ENCODE assay signal across 25 mouse cellular contexts in the genomic region with DNA sequence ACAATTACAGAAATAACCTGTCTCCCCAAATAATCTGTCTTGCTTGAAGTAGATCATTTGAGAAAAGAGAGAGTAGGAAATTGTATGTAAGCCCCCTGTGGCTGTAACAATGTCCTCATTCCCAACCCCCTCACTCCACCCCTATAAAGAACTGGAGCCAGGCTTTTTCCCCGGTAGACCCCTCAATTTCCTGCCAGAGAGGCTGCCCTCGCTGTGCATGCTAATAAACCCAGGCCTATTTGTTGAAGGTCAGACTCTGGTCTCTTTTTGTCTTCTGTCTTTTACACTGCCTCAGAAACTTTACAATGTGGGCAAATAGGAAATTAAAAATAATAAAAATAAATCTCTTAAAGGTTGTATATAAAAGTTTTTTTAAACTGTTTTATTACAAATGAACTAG. TPM values are rescaled to one million over a fixed set of nuclear protein-coding genes. Genes with fewer than 3 reads are reported as not detected.
"Had no signal": no experiment of that assay in that cellular context is flagged by ENCODE, and none has a peak within 500 bp of the region (broad histone marks: within the 10 kb centered on the region; RNA-seq: fewer than 3 reads in every experiment).

No protein-coding gene starts in this region.

- H3K36me3 ChIP-seq: lung, embryonic 15.5 days; midbrain, embryonic 13.5 days; neural tube, embryonic 12.5 days; stomach, embryonic 15.5 days had no signal

- DNase-seq: liver, postnatal 0 days; lung, adult 2 months; lung, postnatal 14 days; lung, postnatal 36 days; right cerebral cortex, postnatal 14 days; thymus, adult 2 months; thymus, postnatal 25 days; thymus, postnatal 4 days had no signal

- H3K4me1 ChIP-seq: lung, embryonic 15.5 days; neural tube, embryonic 12.5 days; stomach, embryonic 15.5 days had no signal

- H3K9ac ChIP-seq: liver, postnatal 0 days; lung, embryonic 15.5 days; midbrain, embryonic 13.5 days; neural tube, embryonic 12.5 days; stomach, embryonic 15.5 days had no signal

- H3K27me3 ChIP-seq: lung, embryonic 15.5 days; midbrain, embryonic 13.5 days; neural tube, embryonic 12.5 days; stomach, embryonic 15.5 days had no signal

- H3K4me2 ChIP-seq: lung, embryonic 15.5 days; midbrain, embryonic 11.5 days; midbrain, embryonic 13.5 days; neural tube, embryonic 12.5 days; stomach, embryonic 15.5 days had no signal

- H3K9me3 ChIP-seq: lung, embryonic 15.5 days; megakaryocyte, embryonic 14.5 days; midbrain, embryonic 13.5 days; neural tube, embryonic 12.5 days; stomach, embryonic 15.5 days had no signal

- H3K4me3 ChIP-seq: lung, embryonic 15.5 days; megakaryocyte, embryonic 14.5 days; midbrain, embryonic 13.5 days; neural tube, embryonic 12.5 days; stomach, embryonic 15.5 days had no signal

- H3K27ac ChIP-seq: lung, embryonic 15.5 days; macrophage; midbrain, embryonic 13.5 days; neural tube, embryonic 12.5 days; stomach, embryonic 15.5 days; stomach, postnatal 0 days had no signal

- ATAC-seq: liver, postnatal 0 days; lung, postnatal 0 days; midbrain, embryonic 13.5 days; midbrain, embryonic 16.5 days had no signal

RNA-seq across cellular contexts. Expression of gene Hist1h2aa, which starts 12.0 kb away (rescaled TPM):
- total RNA-seq: megakaryocyte progenitor cell, adult 5-6 weeks; monocyte, adult 5-6 weeks; neutrophil, adult 5-6 weeks had no signal
- polyA plus RNA-seq: liver, postnatal 0 days; lung, adult 2 months; lung, embryonic 15.5 days; lung, postnatal 0 days; macrophage; midbrain, embryonic 11.5 days; midbrain, embryonic 13.5 days; midbrain, embryonic 16.5 days; neural tube, embryonic 12.5 days; neural tube, embryonic 14.5 days; spleen, adult 2 months; stomach, embryonic 15.5 days; stomach, postnatal 0 days; thymus, adult 2 months; urinary bladder, adult 2 months had no signal

RNA-seq across cellular contexts. Expression of gene Hist1h2ba, which starts 12.3 kb away (rescaled TPM):
- total RNA-seq: megakaryocyte progenitor cell, adult 5-6 weeks; monocyte, adult 5-6 weeks; neutrophil, adult 5-6 weeks had no signal
- polyA plus RNA-seq: liver, postnatal 0 days; lung, adult 2 months; lung, embryonic 15.5 days; lung, postnatal 0 days; macrophage; midbrain, embryonic 11.5 days; midbrain, embryonic 13.5 days; midbrain, embryonic 16.5 days; neural tube, embryonic 12.5 days; neural tube, embryonic 14.5 days; spleen, adult 2 months; stomach, embryonic 15.5 days; stomach, postnatal 0 days; thymus, adult 2 months; urinary bladder, adult 2 months had no signal

RNA-seq across cellular contexts. Expression of gene Slc17a4, which starts 31.4 kb away (rescaled TPM):
- total RNA-seq: monocyte, adult 5-6 weeks; neutrophil, adult 5-6 weeks had no signal
- polyA plus RNA-seq: lung, adult 2 months; lung, embryonic 15.5 days; lung, postnatal 0 days; macrophage; midbrain, embryonic 11.5 days; midbrain, embryonic 13.5 days; midbrain, embryonic 16.5 days; testis, adult 2 months had no signal

RNA-seq across cellular contexts. Expression of gene Scgn, which starts 44.8 kb away (rescaled TPM):
- total RNA-seq: megakaryocyte progenitor cell, adult 5-6 weeks; monocyte, adult 5-6 weeks; neutrophil, adult 5-6 weeks had no signal
- polyA plus RNA-seq: liver, postnatal 0 days; lung, adult 2 months; lung, embryonic 15.5 days; lung, postnatal 0 days; macrophage; spleen, adult 2 months; urinary bladder, adult 2 months had no signal
